Mouse (Mus musculus) monocyte, adult 2 months (primary cell): ENCODE data around the gene Fam187a.
A peak's percentile ranks its signal among the peaks of the same experiment; 100 is the strongest.

Source experiments
- DNase-seq, 2 experiments: peaks; one replicate each; pipeline ENCODE4 v3.0.0; 2022; ENCODE audit warnings: low spot score in 2 of 2, low read depth in 1 of 2

Gene Fam187a

DNA sequence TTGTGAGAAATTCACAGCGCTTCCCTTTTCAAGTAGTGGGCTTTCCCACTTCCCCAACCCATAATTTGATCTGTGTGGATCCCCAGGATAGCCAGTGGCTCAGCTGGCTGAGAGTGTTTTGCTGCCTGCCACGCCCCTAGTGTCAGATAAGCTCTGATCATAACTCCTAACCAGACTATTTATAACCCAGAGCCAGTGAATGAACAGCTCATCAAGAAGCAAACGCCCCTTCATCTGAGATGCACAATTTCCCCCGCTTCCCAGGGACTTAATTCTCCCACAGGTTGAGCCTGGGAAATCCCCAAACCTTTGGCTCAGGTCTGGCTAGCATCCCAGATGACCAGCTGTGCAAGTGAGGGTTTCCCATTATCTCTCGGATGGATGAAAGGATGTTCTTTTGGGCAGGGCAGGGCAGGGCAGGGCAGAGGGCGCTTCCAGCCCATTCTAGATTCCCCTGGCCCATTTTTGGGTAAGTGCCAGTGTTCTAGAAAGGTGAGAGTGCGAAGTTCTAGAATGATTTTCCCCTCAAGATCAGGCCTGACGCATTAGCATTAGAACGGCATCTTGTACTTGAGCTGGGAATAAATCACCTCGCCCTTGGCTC lies at the start of gene Fam187a:
Gene Fam187a, plus strand, starts transcription at position 554 of the 604 bp plus-strand sequence.
- DNase-seq: no peak

GRCm38 (mm10) chr11:102835549-102835948 lies 49.4 kb upstream of the Fam187a start, which contains the start of gene Higd1b:
Gene Higd1b, plus strand, starts transcription at chr11:102835849.
- no peak for DNase-seq

DNA sequence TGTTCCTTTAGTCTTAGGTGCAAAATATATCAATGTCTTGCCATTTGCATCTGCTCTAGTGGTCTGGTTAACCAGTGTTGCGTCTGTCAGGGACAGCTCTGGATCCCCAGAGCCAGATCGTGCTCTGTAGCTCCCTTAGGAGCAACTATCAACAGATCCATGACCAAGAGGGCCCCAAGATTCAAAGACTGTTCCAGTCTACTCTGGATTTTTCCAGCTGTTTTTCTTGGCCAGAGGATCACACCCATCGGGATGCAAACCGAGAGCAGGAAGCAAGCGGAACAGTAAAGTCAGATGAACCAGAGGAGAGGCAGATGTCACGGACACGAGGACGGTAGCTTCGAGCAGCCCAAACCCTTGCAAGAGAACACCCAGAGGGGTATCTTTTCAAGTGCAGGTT lies 48.8 kb upstream of the Fam187a start:
- no peak for DNase-seq

DNA sequence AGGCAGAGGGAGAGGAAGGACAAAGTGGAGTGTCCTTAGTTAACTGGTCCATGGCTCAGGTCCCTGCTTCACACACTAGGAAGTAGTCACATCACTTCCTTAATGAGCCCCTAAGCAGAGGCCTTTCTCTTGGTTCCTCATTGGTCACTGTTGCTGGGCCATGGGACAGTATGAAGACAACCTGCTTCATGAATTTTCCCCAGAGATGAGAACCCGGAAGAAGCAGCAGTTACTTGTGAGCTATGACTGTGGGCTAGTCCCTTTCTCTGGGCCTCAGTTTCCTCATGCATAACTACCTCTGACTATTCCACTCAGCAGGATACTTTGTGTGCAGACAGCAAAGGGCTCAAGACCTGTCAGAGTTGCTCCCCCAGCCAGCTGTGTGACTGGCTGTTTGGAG lies 47.6 kb upstream of the Fam187a start:
- DNase-seq: no peak

DNA sequence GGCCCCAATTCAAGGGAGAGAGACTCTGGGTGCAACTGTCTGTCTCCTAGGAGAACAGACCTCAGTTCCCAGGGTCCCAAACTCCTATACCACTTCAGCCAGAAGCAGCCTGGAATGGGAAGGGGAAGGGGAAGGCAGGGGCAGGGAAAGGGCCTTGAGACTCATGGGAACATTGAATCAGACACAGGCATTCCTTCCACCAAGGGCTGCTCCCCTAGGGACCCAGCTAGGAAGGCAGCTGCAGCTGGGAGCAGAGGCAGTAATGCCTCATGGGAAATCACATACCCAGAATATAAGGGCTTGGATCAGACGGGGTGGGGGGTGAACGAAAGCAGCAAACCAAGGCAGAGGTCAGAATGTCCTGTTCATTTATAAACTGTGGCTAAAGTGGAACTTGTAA lies 46.8 kb upstream of the Fam187a start:
- no peak for DNase-seq

DNA sequence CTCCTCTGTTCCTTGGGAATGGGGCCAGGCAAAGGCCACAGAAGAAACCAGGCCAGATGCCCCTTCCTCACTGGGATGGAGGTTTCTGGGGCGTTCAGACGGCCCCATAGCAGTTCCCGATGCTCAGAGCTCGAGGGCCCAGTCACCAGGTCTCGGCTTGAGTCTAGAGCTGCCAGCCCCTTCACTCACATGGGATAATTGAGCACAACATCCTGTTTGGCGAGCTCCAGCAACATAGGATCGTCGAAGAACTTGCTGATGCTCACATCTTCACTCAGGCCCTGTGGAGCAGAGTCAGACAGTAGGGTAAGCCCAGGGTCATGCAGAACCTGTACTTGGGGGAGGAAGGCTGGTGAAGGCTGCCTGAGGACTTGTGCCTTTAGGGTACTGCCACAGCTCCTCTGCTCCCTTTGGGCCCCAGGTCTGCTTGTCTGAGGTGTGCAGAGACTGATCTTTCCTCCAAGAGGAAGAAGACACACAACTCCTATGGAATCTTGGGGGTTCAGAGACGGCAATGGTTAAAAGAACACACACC lies 46.3 kb upstream of the Fam187a start:
- DNase-seq: no peak

GRCm38 (mm10) chr11:102845926-102846325 lies 39.0 kb upstream of the Fam187a start:
- no peak for DNase-seq

DNA sequence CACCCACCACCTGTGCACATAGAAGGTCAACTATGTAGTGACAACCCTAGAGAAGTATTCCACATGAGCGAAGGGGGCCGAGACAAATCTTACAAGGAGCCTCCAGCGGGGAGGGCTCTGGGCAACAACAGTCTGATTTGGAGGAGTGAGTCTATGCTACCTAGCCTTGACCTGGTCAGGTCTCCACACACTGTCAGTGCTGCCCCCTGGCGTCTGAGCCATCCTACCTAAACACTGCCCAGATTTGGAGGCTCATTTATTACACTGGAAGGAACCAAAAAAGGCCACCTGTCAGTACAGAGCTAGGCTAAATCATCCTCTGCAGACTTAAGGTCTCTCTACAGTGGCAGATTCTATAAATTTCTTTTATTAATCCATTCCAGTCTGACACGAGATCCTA lies 33.1 kb upstream of the Fam187a start:
- DNase-seq: peak in 1 of 2 experiments; percentile 3

GRCm38 (mm10) chr11:102853760-102854159 lies 31.2 kb upstream of the Fam187a start:
- no peak for DNase-seq

DNA sequence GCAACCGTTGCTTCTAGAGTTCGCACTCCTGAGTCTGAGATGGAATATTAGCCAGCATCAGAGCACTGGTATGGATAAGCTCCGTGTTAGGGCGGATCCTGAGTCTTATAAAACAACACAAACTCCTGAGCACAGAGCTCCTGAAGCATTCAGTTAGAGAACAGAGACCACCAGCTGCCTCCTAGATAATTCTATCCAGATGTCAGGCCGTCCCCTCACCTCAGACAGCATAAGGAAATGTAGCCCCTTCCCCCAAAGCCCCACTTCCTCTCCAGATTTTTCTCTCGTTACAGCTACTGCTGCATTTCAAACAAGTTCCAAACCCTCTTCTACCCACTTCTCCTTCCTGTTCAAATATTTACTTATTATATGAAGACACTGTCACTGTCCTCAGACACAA lies 29.0 kb upstream of the Fam187a start:
- no peak for DNase-seq

DNA sequence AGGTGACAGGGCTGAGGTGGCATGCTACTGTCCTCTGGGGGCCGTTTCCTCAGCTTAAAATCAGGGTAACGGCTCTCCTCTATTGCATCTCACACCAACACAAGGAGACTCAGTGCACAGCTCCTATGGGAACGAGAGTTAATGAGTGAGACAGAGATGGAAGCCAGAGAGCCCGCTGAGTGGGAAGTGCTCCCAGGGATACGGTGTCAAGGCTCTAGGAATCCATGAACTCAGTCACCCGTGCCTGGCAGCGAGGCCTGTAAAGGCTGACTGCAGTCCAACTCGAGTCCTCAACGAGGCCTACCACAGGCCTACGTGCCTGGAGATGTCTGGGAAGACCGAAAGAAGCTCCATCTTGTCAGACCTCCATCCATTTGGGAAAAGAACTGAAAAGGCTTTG lies 26.0 kb upstream of the Fam187a start:
- DNase-seq: no peak

DNA sequence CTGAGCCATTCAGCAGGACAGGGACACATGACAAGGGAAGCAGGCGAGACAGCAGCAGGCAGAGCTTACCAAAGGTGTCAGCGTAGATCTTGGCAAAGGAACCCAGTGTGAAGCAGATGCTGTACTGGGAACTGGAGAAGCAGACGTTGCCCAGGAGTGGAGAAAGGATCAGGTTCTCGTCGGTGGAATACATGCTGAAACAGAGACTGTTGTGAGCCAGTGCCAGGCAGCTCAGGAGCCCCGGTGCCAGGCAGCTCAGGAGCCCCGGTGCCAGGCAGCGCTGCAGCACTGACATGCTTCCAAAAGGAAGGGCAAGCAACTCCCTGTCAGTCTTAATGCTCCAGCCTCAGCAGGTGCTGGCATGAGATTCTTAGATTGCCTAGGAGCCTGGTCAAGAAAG lies 25.0 kb upstream of the Fam187a start:
- DNase-seq: no peak

DNA sequence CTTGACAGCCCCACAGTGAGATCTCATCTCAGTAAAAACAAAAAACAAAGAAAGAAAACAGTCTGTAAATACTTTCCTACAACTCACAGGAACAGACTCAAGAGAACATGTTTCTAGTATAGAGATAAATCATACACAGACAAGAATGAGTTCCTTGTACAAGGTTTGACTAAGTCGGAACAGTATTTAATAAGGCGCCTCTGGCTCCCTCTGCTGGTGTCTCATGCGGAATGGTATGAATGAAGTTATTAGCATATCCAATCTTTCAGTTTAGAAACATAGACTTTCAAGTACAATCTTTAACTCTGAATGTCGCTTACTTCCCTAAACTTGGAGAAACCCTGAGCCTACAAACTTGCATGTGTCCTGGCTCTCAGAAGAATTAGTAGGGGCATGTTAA lies 20.7 kb upstream of the Fam187a start:
- DNase-seq: no peak

DNA sequence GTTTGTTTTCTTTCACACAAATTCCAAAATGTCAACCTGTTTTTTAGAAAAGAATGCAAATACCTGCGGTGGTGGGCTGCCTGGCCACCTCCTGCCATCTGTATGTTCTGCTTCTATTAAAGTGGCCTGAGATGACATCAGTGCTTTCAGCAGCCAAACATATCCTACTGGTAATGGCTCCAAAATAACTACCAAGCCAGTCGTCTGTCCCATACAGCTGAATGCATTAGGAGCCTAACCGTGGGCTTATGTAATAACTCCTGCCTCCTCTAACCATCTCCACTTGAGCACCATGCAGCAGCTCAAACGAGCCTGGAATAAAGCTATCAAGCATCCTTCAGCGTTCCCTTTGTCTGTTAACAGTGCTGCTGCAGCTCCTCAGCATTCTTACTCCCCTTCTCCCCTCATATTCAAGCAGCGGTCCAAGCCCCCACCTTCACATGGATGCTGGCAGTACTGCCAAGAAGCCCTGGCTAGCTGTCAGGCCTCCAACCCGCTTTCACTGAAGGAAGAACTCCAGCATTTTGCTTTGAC lies 10.1 kb upstream of the Fam187a start:
- DNase-seq: no peak

DNA sequence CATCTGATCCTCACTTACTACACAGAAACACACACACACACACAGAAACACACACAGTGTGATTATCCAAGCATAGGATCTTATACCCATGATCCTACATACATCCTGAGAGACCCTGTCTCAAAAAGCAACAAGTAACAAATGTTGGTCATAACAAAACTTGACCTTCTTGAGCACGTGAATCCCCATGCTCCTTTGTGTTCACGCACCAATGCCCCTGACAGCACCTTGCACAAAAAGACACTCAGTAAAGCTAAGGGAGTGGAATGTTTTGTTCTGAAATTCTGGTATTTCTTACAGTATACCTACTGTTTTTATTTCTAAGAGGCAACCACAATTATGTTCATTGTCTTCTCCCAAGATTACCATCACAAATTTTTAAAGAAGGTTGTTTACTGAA lies 5.4 kb upstream of the Fam187a start:
- DNase-seq: no peak

DNA sequence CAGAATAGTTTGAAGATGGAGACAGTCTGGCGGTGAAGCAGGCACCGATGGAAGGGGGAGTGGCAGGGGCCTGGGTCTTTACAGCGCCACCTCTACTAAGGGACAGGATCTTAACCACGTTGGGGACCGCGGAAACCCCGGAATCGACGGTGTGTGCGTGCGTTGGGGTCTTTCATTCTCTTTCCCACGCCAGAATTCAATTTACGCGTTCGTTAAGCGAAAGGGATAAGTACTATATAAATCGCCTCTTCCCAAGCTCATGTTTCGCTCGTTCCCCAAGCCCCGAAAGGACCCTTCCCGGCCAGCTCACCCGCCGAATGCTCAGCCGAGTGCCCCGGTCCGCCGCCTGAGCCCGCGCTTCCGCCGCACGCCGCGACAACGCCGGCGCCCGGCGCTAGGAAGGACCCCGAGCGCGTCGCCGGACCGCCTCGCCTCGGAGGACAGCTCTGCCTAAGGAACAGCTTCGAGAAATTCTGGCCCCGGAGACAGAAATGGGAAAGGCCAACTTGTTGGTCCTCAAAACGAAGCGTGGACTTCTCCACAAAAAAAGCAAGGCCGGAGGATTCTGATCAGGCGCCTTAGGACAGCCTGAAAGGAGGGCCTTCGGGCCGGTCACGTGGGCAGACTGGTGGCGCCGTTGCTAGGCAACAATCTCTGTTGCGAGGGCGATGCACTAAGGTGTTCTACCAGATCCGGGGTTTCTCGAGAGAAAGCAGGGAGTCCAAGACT lies 4.2 kb upstream of the Fam187a start, which contains the start of the genes Eftud2 and Ccdc103:
Gene Eftud2, minus strand, starts transcription at position 401 of the 729 bp plus-strand sequence.
Gene Ccdc103, plus strand, starts transcription at position 620 of the 729 bp plus-strand sequence.
- DNase-seq: peak; percentile 78 to 90

- no peak for DNase-seq
These were observed 3.4 kb upstream of the Fam187a start for GRCm38 (mm10) chr11:102881314-102882198.

DNA sequence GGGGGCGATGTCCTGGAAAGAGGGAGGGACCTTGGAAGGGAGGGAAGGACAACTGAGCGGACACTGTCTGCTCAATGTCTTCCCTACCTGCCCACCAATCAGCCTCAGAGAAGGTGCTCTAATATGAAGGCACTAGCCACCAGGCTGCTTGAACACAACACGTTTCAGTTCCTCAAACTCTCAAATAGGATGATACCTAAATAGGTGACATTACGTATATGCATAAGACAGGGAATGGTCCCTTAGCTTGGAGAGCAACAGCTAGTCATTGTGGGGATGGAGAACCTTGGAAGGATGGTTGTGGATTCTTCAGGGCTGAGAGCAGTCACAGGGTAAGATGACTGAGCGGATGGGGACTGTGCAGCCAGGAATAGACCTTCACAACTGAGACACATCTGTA lies 2.5 kb downstream of the Fam187a start:
- DNase-seq: no peak

- DNase-seq: no peak
These were observed 3.2 kb downstream of the Fam187a start for GRCm38 (mm10) chr11:102888135-102888534.

GRCm38 (mm10) chr11:102890096-102890495 lies 5.1 kb downstream of the Fam187a start:
- no peak for DNase-seq

GRCm38 (mm10) chr11:102893015-102893651 lies 8.2 kb downstream of the Fam187a start:
- peak; percentile 18 to 22 for DNase-seq
